Mouse (Mus musculus) urinary bladder, postnatal 0 days (tissue): Measurements from ENCODE around the gene Drd4. TPM values are rescaled to one million over a fixed set of nuclear protein-coding genes. Genes with fewer than 3 reads are reported as not detected.

Source experiments
- polyA plus RNA-seq: library from polyadenylated mRNA; unstranded; fragments of >200 nt; fragmentation: Nextera tagmentation; extraction: Ambion mirVana; gene quantifications from 2 replicates; pipeline ENCODE4 v1.2.1, GENCODE M21; 2015

Drd4 gene
- 0.31 and 0.36 TPM in 2 replicates for polyA plus RNA-seq

GRCm38 (mm10) chr7:141291921-141292582 lies at the start of gene Drd4:
Gene Drd4 (plus strand): TSS chr7:141292006.

DNA sequence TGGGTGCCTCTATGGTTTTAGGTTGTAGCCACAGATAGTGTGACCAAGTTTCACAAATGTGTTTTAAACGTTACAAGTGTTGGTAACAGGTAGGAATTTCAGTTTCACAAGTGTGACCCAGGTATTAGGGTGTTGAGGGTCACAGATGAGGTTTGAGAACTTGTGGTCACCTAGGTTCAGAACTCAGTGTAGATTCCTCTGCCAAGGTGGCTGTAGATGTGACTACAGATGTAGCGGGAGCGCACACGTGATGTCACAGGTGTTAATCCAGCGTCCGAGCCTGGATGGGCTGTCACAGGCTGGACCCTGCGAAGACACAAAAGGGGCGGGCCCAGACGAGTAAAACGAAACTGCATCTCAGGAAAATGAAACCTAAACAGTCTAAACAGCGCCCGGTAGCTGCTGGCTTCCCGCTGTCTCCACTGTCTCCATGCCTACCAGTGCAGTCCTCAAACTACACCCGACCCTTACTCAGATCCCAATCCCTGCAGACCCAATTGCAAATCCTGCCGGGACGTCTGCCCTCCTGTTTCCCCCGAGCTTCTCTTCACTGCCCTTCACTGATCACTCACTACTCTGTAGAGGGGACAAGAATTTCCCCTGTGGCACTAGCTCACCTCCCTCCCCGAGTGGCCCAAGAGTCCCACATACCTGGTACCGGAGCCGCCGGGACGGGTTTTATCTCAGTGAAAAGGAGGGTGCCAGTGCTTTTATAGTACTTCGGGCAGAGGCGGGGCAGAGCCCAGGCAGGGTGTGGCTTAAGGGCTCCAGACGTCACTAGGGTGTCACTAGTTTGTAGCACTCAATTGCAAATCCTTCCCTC lies 25.9 kb upstream of the Drd4 start, which contains the start of gene Irf7:
TSS of gene Irf7 (minus strand) at position 743 of the 823 bp plus-strand sequence.

GRCm38 (mm10) chr7:141276546-141276945 lies 15.3 kb upstream of the Drd4 start, which contains the start of gene Cdhr5:
Gene Cdhr5 (minus strand): TSS chr7:141276786.

DNA sequence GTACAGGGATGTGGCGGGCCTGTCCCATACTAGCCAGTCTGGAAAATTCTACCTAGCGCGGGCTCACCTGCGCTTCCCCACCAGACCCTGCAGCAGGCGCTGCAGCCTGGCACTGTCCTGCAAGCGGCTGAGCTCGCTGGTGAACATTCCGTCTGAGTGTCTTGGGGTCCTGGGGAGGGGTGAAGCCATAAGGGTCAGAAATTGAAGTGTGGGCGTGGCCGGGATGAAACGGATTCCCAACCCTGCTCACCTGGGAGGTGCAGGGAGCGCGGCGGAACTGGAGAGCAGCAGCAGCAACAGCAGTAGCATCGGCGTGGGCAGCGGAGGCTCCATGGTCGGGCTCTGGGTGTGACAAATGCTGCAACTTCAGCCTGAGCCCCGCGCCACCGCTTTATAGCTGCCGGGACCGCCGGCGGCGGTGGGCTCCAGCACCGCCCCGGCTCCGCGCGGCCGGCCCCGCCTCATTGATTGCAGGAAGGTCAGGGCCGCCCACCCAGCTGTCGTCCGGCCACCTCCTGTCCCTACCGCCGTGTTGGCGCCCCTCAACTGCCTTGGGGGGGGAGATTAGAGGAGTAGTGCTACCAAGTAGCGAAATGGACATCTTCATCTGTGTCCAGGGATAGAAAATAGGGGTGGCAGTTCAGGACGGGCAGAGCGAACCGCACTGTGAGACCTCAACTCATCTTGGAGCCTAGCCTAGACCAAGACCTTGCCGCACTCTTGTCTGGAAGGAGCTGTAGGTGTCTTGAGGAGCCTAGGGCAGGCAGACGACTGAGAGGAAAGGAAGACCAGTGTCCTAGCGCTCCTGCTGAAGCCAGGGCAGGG lies 12.8 kb upstream of the Drd4 start, which contains the start of gene Sct:
TSS of gene Sct (minus strand) at position 368 of the 825 bp plus-strand sequence.

GRCm38 (mm10) chr7:141327469-141328372 lies 35.9 kb downstream of the Drd4 start, which contains the start of the genes Deaf1 and Tmem80:
Gene Deaf1 (minus strand): TSS chr7:141327690.
Gene Tmem80 (plus strand): TSS chr7:141327739.

DNA sequence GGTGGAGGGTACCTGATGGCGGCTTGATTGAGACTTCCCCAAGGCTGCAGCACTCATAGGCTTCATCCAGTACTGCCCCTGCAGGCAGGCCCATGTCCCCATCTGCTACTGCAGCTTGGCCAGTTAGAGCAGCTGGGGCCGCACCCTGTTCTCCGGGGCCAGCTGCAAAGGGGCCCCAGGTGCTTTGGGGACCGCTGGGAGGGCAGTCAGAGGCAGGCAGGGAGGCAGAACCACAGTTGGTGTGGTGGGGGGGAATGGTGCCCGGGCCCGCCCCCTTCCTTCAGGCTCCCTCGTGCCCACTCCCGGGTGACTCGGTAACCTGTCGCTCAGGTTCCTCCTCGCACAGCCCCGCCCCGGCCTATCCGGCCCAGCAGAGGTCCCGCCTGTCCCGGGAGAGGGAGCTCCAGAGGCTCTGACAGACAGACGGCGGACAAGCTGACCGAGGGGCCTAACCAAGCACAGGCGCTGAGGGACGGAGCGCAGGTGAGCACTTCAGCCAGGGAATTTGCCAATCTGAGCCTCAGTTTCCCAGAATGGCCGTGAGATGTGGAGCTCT lies 46.8 kb downstream of the Drd4 start, which contains the start of gene Eps8l2:
TSS of gene Eps8l2 (plus strand) at position 305 of the 556 bp plus-strand sequence.

Other genes starting within 250 kb of the Drd4 start
- gene B4galnt4, start 230.9 kb upstream of the Drd4 start, polyA plus RNA-seq, result 0.25 and 0.40 TPM in 2 replicates
- 29.1 and 32.9 TPM in 2 replicates for gene Pkp3, start 213.8 kb upstream of the Drd4 start, polyA plus RNA-seq
- gene Sigirr, start 191.4 kb upstream of the Drd4 start, polyA plus RNA-seq, result 4.8 and 5.7 TPM in 2 replicates
- gene Ano9, start 174.2 kb upstream of the Drd4 start, polyA plus RNA-seq, result 3.7 and 5.5 TPM in 2 replicates
- gene Ptdss2, start 169.6 kb upstream of the Drd4 start, polyA plus RNA-seq, result 30.7 and 33.0 TPM in 2 replicates
- gene Rnh1, start 119.1 kb upstream of the Drd4 start, polyA plus RNA-seq, result 194 and 223 TPM in 2 replicates
- gene Hras, start 98.0 kb upstream of the Drd4 start, polyA plus RNA-seq, result 116 and 122 TPM in 2 replicates
- gene Lrrc56, start 97.8 kb upstream of the Drd4 start, polyA plus RNA-seq, result 2.4 and 3.4 TPM in 2 replicates
- 1.4 and 1.7 TPM in 2 replicates for gene Lmntd2, start 77.9 kb upstream of the Drd4 start, polyA plus RNA-seq
- 72.5 and 76.7 TPM in 2 replicates for gene Rassf7, start 76.1 kb upstream of the Drd4 start, polyA plus RNA-seq
- 27.5 and 28.3 TPM in 2 replicates for gene Phrf1, start 63.2 kb upstream of the Drd4 start, polyA plus RNA-seq
- gene Irf7, start 25.5 kb upstream of the Drd4 start, polyA plus RNA-seq, result 11.5 and 15.7 TPM in 2 replicates
- 0.06 TPM in 1 of 2 replicates, not detected in the other for gene Cdhr5, start 15.2 kb upstream of the Drd4 start, polyA plus RNA-seq
- 3.3 and 5.1 TPM in 2 replicates for gene Sct, start 12.9 kb upstream of the Drd4 start, polyA plus RNA-seq
- 30.4 and 32.7 TPM in 2 replicates for gene Deaf1, start 35.7 kb downstream of the Drd4 start, polyA plus RNA-seq
- gene Tmem80, start 35.7 kb downstream of the Drd4 start, polyA plus RNA-seq, result 22.8 and 26.0 TPM in 2 replicates
- 31.7 and 35.1 TPM in 2 replicates for gene Eps8l2, start 46.9 kb downstream of the Drd4 start, polyA plus RNA-seq
- 316 and 327 TPM in 2 replicates for gene Taldo1, start 100.2 kb downstream of the Drd4 start, polyA plus RNA-seq
- 29.3 and 32.7 TPM in 2 replicates for gene Gatd1, start 122.1 kb downstream of the Drd4 start, polyA plus RNA-seq
- gene Cend1, start 137.5 kb downstream of the Drd4 start, polyA plus RNA-seq, result 1.6 and 2.1 TPM in 2 replicates
- gene Slc25a22, start 145.9 kb downstream of the Drd4 start, polyA plus RNA-seq, result 12.2 and 14.8 TPM in 2 replicates
- gene Pidd1, start 152.0 kb downstream of the Drd4 start, polyA plus RNA-seq, result 2.6 and 3.3 TPM in 2 replicates
- 916 and 931 TPM in 2 replicates for gene Rplp2, start 155.4 kb downstream of the Drd4 start, polyA plus RNA-seq
- gene Pnpla2, start 163.2 kb downstream of the Drd4 start, polyA plus RNA-seq, result 57.6 and 61.7 TPM in 2 replicates
- 9.8 and 10.0 TPM in 2 replicates for gene Cracr2b, start 169.1 kb downstream of the Drd4 start, polyA plus RNA-seq
- 36.5 and 40.4 TPM in 2 replicates for gene Cd151, start 175.4 kb downstream of the Drd4 start, polyA plus RNA-seq
- gene Polr2l, start 183.1 kb downstream of the Drd4 start, polyA plus RNA-seq, result 49.9 and 56.6 TPM in 2 replicates
- 120 and 142 TPM in 2 replicates for gene Tspan4, start 183.2 kb downstream of the Drd4 start, polyA plus RNA-seq
- gene Chid1, start 247.9 kb downstream of the Drd4 start, polyA plus RNA-seq, result 20.8 and 21.2 TPM in 2 replicates